Mouse (Mus musculus) CH12.LX (cell line): ENCODE data around the gene Mon2. TPM values are rescaled to one million over a fixed set of nuclear protein-coding genes. Genes with fewer than 3 reads are reported as not detected.

Experiments
- DNase-seq: peaks from one replicate; pipeline ENCODE4 v3.0.0-alpha.2; 2013; ENCODE audit errors: extremely low read depth
- H3K27ac ChIP-seq: 2 replicates; pipeline ENCODE4 v1.5.1; 2012; ENCODE audit warnings: low read depth, mild to moderate bottlenecking, control low read depth, moderate library complexity; ENCODE audit not compliant: insufficient read depth
- H3K27me3 ChIP-seq: replicated peaks from 2 replicates; pipeline ENCODE3; 2012; ENCODE audit warnings: inconsistent platforms
- H3K36me3 ChIP-seq, 2 experiments: replicated peaks in 1 of 2; 2 replicates each; pipeline versions ENCODE3 to v1.6.1; 2012; ENCODE audit warnings: inconsistent platforms in 1 of 2, low read length in 1 of 2, mild to moderate bottlenecking in 1 of 2, mixed read lengths in 1 of 2, moderate library complexity in 1 of 2; ENCODE audit not compliant: control insufficient read depth in 1 of 2, insufficient read depth in 1 of 2
- H3K4me1 ChIP-seq, 2 experiments: 2 replicates each; pipeline ENCODE4 v1.6.1; 2012; ENCODE audit warnings: inconsistent platforms in 1 of 2, moderate library complexity in 1 of 2; ENCODE audit not compliant: insufficient read depth in 2 of 2, control insufficient read depth in 1 of 2
- H3K4me2 ChIP-seq: 2 replicates; pipeline ENCODE4 v1.6.1; 2012; ENCODE audit warnings: low read depth, mild to moderate bottlenecking, control low read depth; ENCODE audit not compliant: poor library complexity, insufficient read depth, severe bottlenecking
- H3K4me3 ChIP-seq, 3 experiments: fragments of 150-350 bp in 1 of 3; sonication (generic) in 1 of 3; replicated peaks in 1 of 3; 2 replicates each; pipeline versions ENCODE3 to v1.5.1; 2011 to 2012; ENCODE audit warnings: low read depth in 2 of 3, low read length in 2 of 3, mild to moderate bottlenecking in 2 of 3, moderate library complexity in 2 of 3, control low read depth in 1 of 3, improper control_type of control experiment in 1 of 3, inconsistent platforms in 1 of 3, mixed read lengths in 1 of 3; ENCODE audit not compliant: poor library complexity in 1 of 3
- H3K79me2 ChIP-seq: replicated peaks from 2 replicates; pipeline ENCODE4 v1.6.1; 2012; ENCODE audit warnings: mild to moderate bottlenecking, moderate library complexity; ENCODE audit not compliant: control insufficient read depth, poor library complexity, insufficient read depth, severe bottlenecking; ENCODE audit errors: extremely low read depth
- H3K9ac ChIP-seq: 2 replicates; pipeline ENCODE4 v1.6.1; 2012; ENCODE audit warnings: low read depth, mild to moderate bottlenecking, control low read depth, moderate library complexity; ENCODE audit not compliant: insufficient read depth
- H3K9me3 ChIP-seq: replicated peaks from 2 replicates; pipeline ENCODE3; 2012; ENCODE audit warnings: low read length, inconsistent platforms, mixed read lengths
- CHD1 ChIP-seq: IDR thresholded peaks from 2 replicates; pipeline ENCODE4 v1.6.1; 2012; ENCODE audit warnings: low read depth, low read length, improper control_type of control experiment, inconsistent platforms
- ELF1 ChIP-seq: IDR thresholded peaks from 2 replicates; pipeline ENCODE4 v1.6.1; 2014; ENCODE audit warnings: low read depth, mild to moderate bottlenecking, inconsistent platforms, low read length, improper control_type of control experiment
- EP300 ChIP-seq: IDR thresholded peaks from 2 replicates; pipeline ENCODE4 v1.6.1; 2011; ENCODE audit warnings: low read length, improper control_type of control experiment
- ETS1 ChIP-seq: conservative IDR thresholded peaks from 2 replicates; pipeline ENCODE4 v1.6.1; 2012; ENCODE audit warnings: low read depth, mild to moderate bottlenecking, inconsistent platforms, low read length, improper control_type of control experiment, moderate library complexity
- HCFC1 ChIP-seq: IDR thresholded peaks from 2 replicates; pipeline ENCODE4 v1.6.1; 2012; ENCODE audit warnings: low read depth, mild to moderate bottlenecking, inconsistent platforms, low read length, improper control_type of control experiment
- JUN ChIP-seq: IDR thresholded peaks from 2 replicates; pipeline ENCODE4 v1.6.1; 2011; ENCODE audit warnings: low read depth, mild to moderate bottlenecking, low read length, improper control_type of control experiment, moderate library complexity; ENCODE audit not compliant: insufficient read depth
- JUND ChIP-seq: conservative IDR thresholded peaks from 2 replicates; pipeline ENCODE4 v1.6.1; 2011; ENCODE audit warnings: low read depth, low read length, improper control_type of control experiment
- KAT2A ChIP-seq: IDR thresholded peaks from 2 replicates; pipeline ENCODE4 v1.6.1; 2012; ENCODE audit warnings: low read length, improper control_type of control experiment, inconsistent platforms; ENCODE audit not compliant: insufficient replicate concordance
- MAFK ChIP-seq: IDR thresholded peaks from 2 replicates; pipeline ENCODE4 v1.6.1; 2011; ENCODE audit warnings: low read length, improper control_type of control experiment; ENCODE audit not compliant: insufficient replicate concordance
- MEF2A ChIP-seq: IDR thresholded peaks from 2 replicates; pipeline ENCODE4 v1.6.1; 2014; ENCODE audit warnings: low read depth, mild to moderate bottlenecking, inconsistent platforms, low read length, improper control_type of control experiment, borderline replicate concordance
- MYC ChIP-seq: IDR thresholded peaks from 2 replicates; pipeline ENCODE4 v1.6.1; 2011; ENCODE audit warnings: low read depth, mild to moderate bottlenecking, improper control_type of control experiment, low read length
- NRF1 ChIP-seq: IDR thresholded peaks from 2 replicates; pipeline ENCODE4 v1.6.1; 2014; ENCODE audit warnings: low read depth, mild to moderate bottlenecking, inconsistent platforms, low read length, improper control_type of control experiment, moderate library complexity
- PAX5 ChIP-seq: IDR thresholded peaks from 2 replicates; pipeline ENCODE4 v1.6.1; 2012; ENCODE audit warnings: low read length, inconsistent platforms, mixed read lengths
- RAD21 ChIP-seq: IDR thresholded peaks from 2 replicates; pipeline ENCODE4 v1.6.1; 2011; ENCODE audit warnings: low read depth, mild to moderate bottlenecking, low read length, improper control_type of control experiment, moderate library complexity
- SMC3 ChIP-seq: IDR thresholded peaks from 2 replicates; pipeline ENCODE4 v1.6.1; 2011; ENCODE audit warnings: low read depth, low read length, improper control_type of control experiment
- TCF12 ChIP-seq: IDR thresholded peaks from 2 replicates; pipeline ENCODE4 v1.6.1; 2014; ENCODE audit warnings: low read depth, mild to moderate bottlenecking, inconsistent platforms, low read length, improper control_type of control experiment
- UBTF ChIP-seq: IDR thresholded peaks from 2 replicates; pipeline ENCODE4 v1.6.1; 2012; ENCODE audit warnings: low read depth, mild to moderate bottlenecking, inconsistent platforms, low read length, improper control_type of control experiment, moderate library complexity
- USF1 ChIP-seq: IDR thresholded peaks from 2 replicates; pipeline ENCODE4 v1.6.1; 2014; ENCODE audit warnings: low read depth, mild to moderate bottlenecking, inconsistent platforms, low read length, improper control_type of control experiment
- ZC3H11A ChIP-seq: IDR thresholded peaks from 2 replicates; pipeline ENCODE4 v1.6.1; 2012; ENCODE audit warnings: low read depth, mild to moderate bottlenecking, inconsistent platforms, low read length, improper control_type of control experiment
- ZMIZ1 ChIP-seq: IDR thresholded peaks from 2 replicates; pipeline ENCODE4 v1.6.1; 2012; ENCODE audit warnings: low read depth, mild to moderate bottlenecking, inconsistent platforms, low read length, improper control_type of control experiment
- dilution Hi-C: fragments of 300-500 bp; cut with MboI; formaldehyde crosslinking; loops from 2 replicates; pipeline ENCODE4 v1.14.3; 2020; ENCODE audit warnings: low sequenced_read_pairs; ENCODE audit not compliant: extremely low pct_unique_long_range_greater_than_20kb, extremely low pct_ligation_motif_present
- in situ Hi-C: fragments of 300-500 bp; cut with MboI; formaldehyde crosslinking; loops from 3 replicates; pipeline ENCODE4 v1.14.3; 2019; ENCODE audit warnings: low sequenced_read_pairs, low pct_ligation_motif_present, low pct_unique_long_range_greater_than_20kb, mixed read lengths
- polyA plus RNA-seq: library from polyadenylated mRNA; unstranded; fragments of >175 nt; gene quantifications from 2 replicates; pipeline ENCODE4 v1.2.1, GENCODE M21; 2012; ENCODE audit warnings: low read depth; ENCODE audit not compliant: insufficient read length
- total RNA-seq, 2 experiments: library from RNA; depleted of rRNA; stranded (reverse); fragments of 300-350 nt in 1 of 2; fragments of >200 nt in 1 of 2; gene quantifications; 2 replicates each; pipeline ENCODE4 v1.2.3; 2012 to 2014

The Mon2 gene
- total and polyA plus RNA-seq, 3 experiments: 18.6 to 31.0 (median 28.8) TPM

DNA sequence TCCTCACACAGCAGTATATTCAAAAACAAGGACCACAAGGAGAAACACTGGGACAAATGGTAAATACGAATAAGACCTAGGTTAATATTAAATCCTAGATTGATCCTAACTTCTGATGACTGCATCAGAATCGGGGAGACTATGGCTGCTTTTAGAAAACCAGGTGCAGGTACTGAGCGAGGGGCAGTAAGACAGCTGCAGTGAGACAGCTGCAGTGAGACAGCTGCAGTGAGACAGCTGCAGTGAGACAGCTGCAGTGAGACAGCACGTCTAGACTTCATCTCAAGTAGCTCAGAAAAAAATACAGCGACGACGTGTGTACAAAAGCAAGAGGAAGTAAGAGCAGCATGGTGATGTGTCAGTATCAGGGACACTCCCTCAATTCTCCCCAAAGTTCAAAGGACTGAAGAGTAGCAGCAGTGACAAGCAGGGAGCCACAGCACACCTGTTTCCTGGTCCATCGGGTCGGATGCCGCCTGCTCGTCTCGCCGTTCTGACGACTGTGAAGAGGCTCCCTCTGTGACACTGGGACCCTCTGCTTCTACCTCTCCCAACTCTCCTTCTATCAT, 44.1 kb downstream of the Mon2 start:
- no peaks in the 10 kb centered on the region for H3K79me2 ChIP-seq
- H3K9me3 ChIP-seq: no peaks in the 10 kb centered on the region
- peak; percentile 41 for DNase-seq
- H3K27ac ChIP-seq: no peak overlapping the region
- H3K9ac ChIP-seq: no peak overlapping the region
- no peaks in the 10 kb centered on the region for H3K27me3 ChIP-seq
- no peak overlapping the region for H3K4me3 ChIP-seq
- dilution Hi-C loops (no loop called here), in situ Hi-C loops (no loop called here)
- H3K36me3 ChIP-seq: peaks cover 49 to 88% of the 10 kb centered on the region in 2 experiments
- peaks cover 0 to 3% of the 10 kb centered on the region in 2 experiments; a peak in 1 of 4 replicates for H3K4me1 ChIP-seq
- H3K4me2 ChIP-seq: no peak overlapping the region
- no peak for TF ChIP-seq HCFC1
- TF ChIP-seq MAFK: no peak
- no peak for TF ChIP-seq MEF2A
- no peak for TF ChIP-seq CHD1
- TF ChIP-seq JUN: no peak
- no peak for TF ChIP-seq EP300
- TF ChIP-seq TCF12: peak; percentile 48; the same call in 1 of the 2 replicates
- TF ChIP-seq JUND: no peak

DNA sequence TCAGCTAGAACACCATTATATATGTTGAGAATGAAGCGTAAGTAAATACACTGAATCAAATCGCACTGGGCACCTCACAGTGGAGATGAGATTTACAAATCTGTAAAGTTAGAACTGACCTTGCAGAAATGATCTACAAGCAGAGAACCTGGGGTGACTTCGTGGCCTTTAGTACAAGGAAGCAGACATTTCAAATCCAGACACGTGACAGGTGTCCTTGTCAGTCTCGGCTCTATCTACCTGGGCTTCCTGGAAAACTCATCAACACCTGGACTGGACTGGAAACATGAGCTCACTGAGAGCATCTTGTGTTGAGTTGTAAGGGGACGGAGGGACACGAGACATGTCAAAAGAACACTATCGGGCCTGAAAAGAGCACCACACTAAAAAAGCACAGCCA, 44.9 kb downstream of the Mon2 start:
- no peak overlapping the region for H3K9ac ChIP-seq
- no peak overlapping the region for H3K4me3 ChIP-seq
- no peaks in the 10 kb centered on the region for H3K9me3 ChIP-seq
- no peak for DNase-seq
- H3K27ac ChIP-seq: no peak overlapping the region
- H3K79me2 ChIP-seq: no peaks in the 10 kb centered on the region
- H3K27me3 ChIP-seq: no peaks in the 10 kb centered on the region
- in situ Hi-C loops: no loop called here
- peaks cover 0 to 3% of the 10 kb centered on the region in 2 experiments; a peak in 1 of 4 replicates for H3K4me1 ChIP-seq
- no peak overlapping the region for H3K4me2 ChIP-seq
- peaks cover 54 to 90% of the 10 kb centered on the region in 2 experiments for H3K36me3 ChIP-seq
- no peak for TF ChIP-seq ETS1
- TF ChIP-seq ZC3H11A: no peak
- TF ChIP-seq KAT2A: no peak
- TF ChIP-seq ELF1: no peak
- TF ChIP-seq RAD21: no peak
- TF ChIP-seq PAX5: no peak
- no peak for TF ChIP-seq MYC
- no peak for TF ChIP-seq UBTF
- TF ChIP-seq ZMIZ1: no peak
- TF ChIP-seq NRF1: no peak
- TF ChIP-seq SMC3: no peak
- no peak for TF ChIP-seq USF1
- TF ChIP-seq HCFC1: no peak
- dilution Hi-C loops: no loop called here
